Mouse (Mus musculus): ENCODE results near the gene Olfr988. TPM values are rescaled to one million over a fixed set of nuclear protein-coding genes. Genes with fewer than 3 reads are reported as not detected.
"Not testable (repeated sequence)": the region's sequence is repeated elsewhere in the genome, so short reads cannot be mapped to it uniquely, and the experiment has no call there.

Gene Olfr988
- not detected in 2 replicates for polyA plus RNA-seq (2011; ENCODE audit: insufficient read length, low read depth, missing spikeins)

- H3K4me3 ChIP-seq (ENCODE audit: insufficient read depth, low read length); H3K4me1 ChIP-seq (ENCODE audit: control insufficient read depth, insufficient read depth, low read length); H3K27ac ChIP-seq (ENCODE audit: insufficient read depth, low read length): not testable (repeated sequence)
Measured at GRCm38 (mm10) chr2:85363127-85363526, at the start of gene Olfr988. Gene Olfr988 (minus strand): TSS chr2:85363227.

GRCm38 (mm10) chr2:85409369-85409768 lies 46.3 kb upstream of the Olfr988 start, which contains the start of gene Olfr992:
Gene Olfr992 (minus strand): TSS chr2:85409469.
- Histone ChIP-seq H3K27ac (ENCODE audit: insufficient read depth, low read length) (no peak within 1 kb of the TSS), H3K4me3 (ENCODE audit: insufficient read depth, low read length) (no peak within 1 kb of the TSS), H3K4me1 (ENCODE audit: control insufficient read depth, insufficient read depth, low read length) (no peaks in the 10 kb centered on the region)
- no peak for TF ChIP-seq CTCF (IDR thresholded peaks at IDR 0.05; ENCODE audit: borderline replicate concordance, insufficient read depth, low read length)
- TF ChIP-seq POLR2A (IDR thresholded peaks at IDR 0.05; ENCODE audit: low read depth, low read length), result no peak

GRCm38 (mm10) chr2:85339972-85340371 lies 23.1 kb downstream of the Olfr988 start:
- Histone ChIP-seq H3K27ac (ENCODE audit: insufficient read depth, low read length) (no peak overlapping the region), H3K4me3 (ENCODE audit: insufficient read depth, low read length) (no peak overlapping the region), H3K4me1 (ENCODE audit: control insufficient read depth, insufficient read depth, low read length) (no peaks in the 10 kb centered on the region)
- TF ChIP-seq CTCF (IDR thresholded peaks at IDR 0.05; ENCODE audit: borderline replicate concordance, insufficient read depth, low read length) (no peak), POLR2A (IDR thresholded peaks at IDR 0.05; ENCODE audit: low read depth, low read length) (no peak)

- not testable (repeated sequence) for H3K27ac ChIP-seq (ENCODE audit: insufficient read depth, low read length); H3K4me3 ChIP-seq (ENCODE audit: insufficient read depth, low read length); H3K4me1 ChIP-seq (ENCODE audit: control insufficient read depth, insufficient read depth, low read length)
Measured at GRCm38 (mm10) chr2:85339215-85339614, 23.8 kb downstream of the Olfr988 start, which contains the start of gene Olfr987. Gene Olfr987 (minus strand): TSS chr2:85339315.

GRCm38 (mm10) chr2:85319106-85319505 lies 43.9 kb downstream of the Olfr988 start:
- no peaks in the 10 kb centered on the region for H3K4me1 ChIP-seq (ENCODE audit: control insufficient read depth, insufficient read depth, low read length)
- H3K27ac ChIP-seq (ENCODE audit: insufficient read depth, low read length), result no peak overlapping the region
- H3K4me3 ChIP-seq (ENCODE audit: insufficient read depth, low read length), result no peak overlapping the region
- TF ChIP-seq CTCF (IDR thresholded peaks at IDR 0.05; ENCODE audit: borderline replicate concordance, insufficient read depth, low read length) (no peak), POLR2A (IDR thresholded peaks at IDR 0.05; ENCODE audit: low read depth, low read length) (no peak)

Other genes with a start within 250 kb of the Olfr988 start
- not detected in 2 replicates for gene Aplnr, start 227.0 kb downstream of the Olfr988 start, polyA plus RNA-seq (2011; ENCODE audit: insufficient read length, low read depth, missing spikeins)
- not detected in 2 replicates for gene Lrrc55, start 166.0 kb downstream of the Olfr988 start, polyA plus RNA-seq (2011; ENCODE audit: insufficient read length, low read depth, missing spikeins)
- not detected in 2 replicates for gene Olfr987, start 23.9 kb downstream of the Olfr988 start, polyA plus RNA-seq (2011; ENCODE audit: insufficient read length, low read depth, missing spikeins)
- gene Olfr992, start 46.2 kb upstream of the Olfr988 start, polyA plus RNA-seq (2011; ENCODE audit: insufficient read length, low read depth, missing spikeins), result not detected in 2 replicates
- gene Olfr993, start 51.6 kb upstream of the Olfr988 start, polyA plus RNA-seq (2011; ENCODE audit: insufficient read length, low read depth, missing spikeins), result not detected in 2 replicates
- not detected in 2 replicates for gene Olfr994, start 73.2 kb upstream of the Olfr988 start, polyA plus RNA-seq (2011; ENCODE audit: insufficient read length, low read depth, missing spikeins)
- gene Olfr995, start 80.4 kb upstream of the Olfr988 start, polyA plus RNA-seq (2011; ENCODE audit: insufficient read length, low read depth, missing spikeins), result not detected in 2 replicates
- gene 4833423E24Rik, start 155.8 kb upstream of the Olfr988 start, polyA plus RNA-seq (2011; ENCODE audit: insufficient read length, low read depth, missing spikeins), result not detected in 2 replicates
- not detected in 2 replicates for gene Olfr996, start 216.0 kb upstream of the Olfr988 start, polyA plus RNA-seq (2011; ENCODE audit: insufficient read length, low read depth, missing spikeins)
- gene Olfr998, start 225.7 kb upstream of the Olfr988 start, polyA plus RNA-seq (2011; ENCODE audit: insufficient read length, low read depth, missing spikeins), result not detected in 2 replicates
- gene Olfr1000, start 248.7 kb upstream of the Olfr988 start, polyA plus RNA-seq (2011; ENCODE audit: insufficient read length, low read depth, missing spikeins), result not detected in 2 replicates